Mouse (Mus musculus) cortical plate, adult 2 months (tissue): ENCODE measurements around the gene Myh9. TPM values are rescaled to one million over a fixed set of nuclear protein-coding genes. Genes with fewer than 3 reads are reported as not detected.

Experiments used
- H3K27ac ChIP-seq: fragments of 200-500 bp; 2 replicates; pipeline ENCODE4 v1.5.1; 2012; ENCODE audit warnings: low read length, control low read depth, inconsistent platforms; ENCODE audit not compliant: insufficient read depth
- H3K4me1 ChIP-seq: fragments of 200-500 bp; 2 replicates; pipeline ENCODE4 v1.6.1; 2011; ENCODE audit warnings: low read length; ENCODE audit not compliant: control insufficient read depth, insufficient read depth
- H3K4me3 ChIP-seq: fragments of 200-500 bp; 2 replicates; pipeline ENCODE4 v1.5.1; 2011; ENCODE audit warnings: mild to moderate bottlenecking, low read length, control low read depth; ENCODE audit not compliant: insufficient read depth
- CTCF ChIP-seq: fragments of 200-500 bp; IDR thresholded peaks from 2 replicates; pipeline ENCODE4 v1.5.1; 2011; ENCODE audit warnings: mild to moderate bottlenecking, control low read depth, low read length; ENCODE audit not compliant: insufficient read depth; ENCODE audit errors: extremely low read depth
- POLR2A ChIP-seq: fragments of 200-500 bp; IDR thresholded peaks from 2 replicates; pipeline ENCODE4 v1.6.1; 2011; ENCODE audit warnings: mild to moderate bottlenecking, low read length, control low read depth; ENCODE audit not compliant: insufficient read depth; ENCODE audit errors: extremely low read depth
- polyA plus RNA-seq: library from polyadenylated mRNA; depleted of rRNA; stranded (reverse); fragments of >200 nt; gene quantifications from 2 replicates; pipeline ENCODE4 v1.2.3, GENCODE M21; 2012

Gene Myh9
- polyA plus RNA-seq, 1 experiment: 32.6 TPM

- Histone ChIP-seq H3K27ac (no peak overlapping the region), H3K4me3 (no peak overlapping the region), H3K4me1 (peaks cover 1% of the 10 kb centered on the region; the same call in 1 of the 2 replicates)
- TF ChIP-seq POLR2A (no peak), CTCF (no peak)
Measured at GRCm38 (mm10) chr15:77882797-77883696, 41.1 kb upstream of the Myh9 start.

GRCm38 (mm10) chr15:77882297-77882696 is 40.3 kb upstream of the Myh9 start:
- Histone ChIP-seq H3K4me3 (no peak overlapping the region), H3K4me1 (peaks cover 1% of the 10 kb centered on the region; the same call in 1 of the 2 replicates), H3K27ac (no peak overlapping the region)
- TF ChIP-seq CTCF: no peak
- TF ChIP-seq POLR2A: no peak

- TF ChIP-seq POLR2A (no peak), CTCF (no peak)
- H3K4me3 ChIP-seq: no peak overlapping the region
- H3K4me1 ChIP-seq: no peaks in the 10 kb centered on the region
- no peak overlapping the region for H3K27ac ChIP-seq
Measured at GRCm38 (mm10) chr15:77881698-77882097, 39.7 kb upstream of the Myh9 start.

GRCm38 (mm10) chr15:77880738-77881137 is 38.8 kb upstream of the Myh9 start:
- Histone ChIP-seq H3K4me3 (no peak overlapping the region), H3K4me1 (no peaks in the 10 kb centered on the region), H3K27ac (no peak overlapping the region)
- TF ChIP-seq POLR2A: no peak

DNA sequence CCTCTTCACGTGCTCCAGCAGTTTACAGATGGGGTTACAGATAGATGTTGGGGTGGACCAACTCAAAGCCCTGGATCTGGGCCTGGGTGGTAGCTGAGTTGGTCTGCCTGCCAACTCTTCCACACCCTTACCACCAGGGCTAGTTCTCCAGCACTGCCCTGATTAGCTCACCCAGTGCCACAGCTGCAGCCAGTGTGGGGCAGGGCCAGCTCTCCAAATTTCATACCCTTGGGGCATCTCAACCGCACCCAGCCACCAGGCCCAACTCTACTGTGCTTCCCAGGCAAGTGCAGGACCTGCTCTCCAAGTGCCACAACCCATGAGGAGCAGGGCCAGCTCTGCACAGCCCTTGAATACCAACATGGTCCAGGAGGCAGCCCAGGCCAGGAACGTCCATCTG is 37.8 kb upstream of the Myh9 start:
- TF ChIP-seq POLR2A: no peak
- no peak for TF ChIP-seq CTCF
- Histone ChIP-seq H3K4me3 (no peak overlapping the region), H3K4me1 (no peaks in the 10 kb centered on the region)

GRCm38 (mm10) chr15:77877209-77877608 is 35.2 kb upstream of the Myh9 start:
- TF ChIP-seq CTCF (no peak), POLR2A (no peak)
- Histone ChIP-seq H3K27ac (no peak overlapping the region), H3K4me1 (no peaks in the 10 kb centered on the region), H3K4me3 (no peak overlapping the region)

More for the DNA sequence above, 37.8 kb upstream of the Myh9 start:
- no peak overlapping the region for H3K27ac ChIP-seq

DNA sequence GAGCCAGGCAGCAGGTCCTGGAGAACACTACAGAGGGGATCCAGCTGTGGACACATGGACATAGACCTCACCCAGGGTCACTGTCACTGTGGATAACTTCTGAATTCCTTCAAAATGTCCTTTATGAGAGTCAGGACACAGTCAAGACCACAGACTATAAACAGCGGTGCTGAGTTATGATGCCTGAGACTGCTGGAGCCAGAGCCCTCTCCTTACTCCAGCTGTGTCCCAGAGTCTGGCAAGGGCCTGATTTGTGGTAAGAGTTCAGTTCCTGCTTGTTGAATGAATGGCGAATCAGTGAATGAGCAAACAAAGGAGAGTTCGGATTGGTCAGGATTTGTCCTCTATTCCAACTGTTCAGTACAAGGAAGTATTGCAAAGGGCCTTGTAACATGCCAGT is 34.7 kb upstream of the Myh9 start:
- H3K27ac ChIP-seq: no peak overlapping the region
- no peaks in the 10 kb centered on the region for H3K4me1 ChIP-seq
- H3K4me3 ChIP-seq: no peak overlapping the region
- TF ChIP-seq POLR2A: no peak
- no peak for TF ChIP-seq CTCF

DNA sequence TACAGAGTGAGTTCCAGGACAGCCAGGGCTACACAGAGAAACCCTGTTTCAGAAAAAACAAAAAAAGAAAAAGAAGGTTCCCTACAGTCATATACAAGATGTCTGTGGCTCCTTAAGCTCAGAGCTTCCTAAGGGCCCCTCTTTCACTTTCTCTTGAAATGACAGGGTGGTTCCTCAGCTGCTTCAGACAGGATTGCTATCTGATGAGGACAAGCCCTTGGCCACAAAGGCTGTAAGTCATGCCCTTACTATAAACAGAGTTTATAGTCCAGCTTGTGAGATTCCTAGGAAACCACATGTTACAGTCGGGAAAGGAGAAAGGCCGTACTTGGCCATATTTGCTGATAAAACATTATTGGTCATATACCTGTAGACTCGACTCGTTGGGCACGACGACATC is 34.0 kb upstream of the Myh9 start:
- TF ChIP-seq CTCF (no peak), POLR2A (no peak)
- no peaks in the 10 kb centered on the region for H3K4me1 ChIP-seq
- no peak overlapping the region for H3K27ac ChIP-seq
- H3K4me3 ChIP-seq: no peak overlapping the region

- H3K27ac ChIP-seq: no peak overlapping the region
- no peaks in the 10 kb centered on the region for H3K4me1 ChIP-seq
- H3K4me3 ChIP-seq: no peak overlapping the region
- no peak for TF ChIP-seq CTCF
- TF ChIP-seq POLR2A: no peak
Measured at GRCm38 (mm10) chr15:77874807-77875206, 32.8 kb upstream of the Myh9 start.

DNA sequence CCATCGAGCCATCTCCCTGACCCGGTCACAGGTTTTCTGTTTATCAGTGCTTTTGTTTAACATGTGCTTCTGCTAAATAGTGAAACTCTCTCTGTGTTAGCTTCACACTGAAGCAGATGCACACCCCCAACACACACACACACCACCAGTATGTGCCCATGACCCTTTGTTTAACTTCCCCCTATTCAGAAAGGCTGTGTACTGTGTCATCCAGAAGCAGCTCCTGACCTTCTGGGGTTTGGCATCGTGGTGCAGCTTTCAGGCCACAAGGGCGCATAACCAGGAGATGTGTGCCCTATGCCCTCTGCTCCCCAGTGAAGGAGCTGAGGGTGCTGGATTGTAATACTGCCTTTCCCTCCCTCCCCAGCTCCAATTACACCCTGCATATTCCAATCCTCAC is 32.3 kb upstream of the Myh9 start:
- Histone ChIP-seq H3K4me3 (no peak overlapping the region), H3K4me1 (no peaks in the 10 kb centered on the region), H3K27ac (no peak overlapping the region)
- TF ChIP-seq POLR2A (no peak), CTCF (no peak)

DNA sequence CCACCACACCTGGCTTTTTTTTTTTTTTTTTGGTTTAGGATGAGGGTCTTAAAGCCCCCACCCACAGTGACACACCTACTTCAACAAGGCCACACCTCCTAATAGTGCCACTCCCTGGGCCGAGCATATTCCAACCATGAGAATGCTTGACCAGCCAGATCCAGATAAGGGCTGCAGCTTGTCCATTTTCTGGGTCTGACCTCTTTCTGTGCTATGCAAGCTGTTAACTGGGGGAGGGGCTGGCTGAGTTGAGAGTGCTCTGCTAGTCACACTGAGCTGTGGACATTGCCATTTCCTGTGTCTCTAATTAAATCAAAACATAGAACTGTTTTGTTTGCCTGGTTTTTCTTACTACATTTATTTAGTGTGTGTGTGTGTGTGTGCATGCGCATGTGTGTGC is 31.6 kb upstream of the Myh9 start:
- Histone ChIP-seq H3K4me3 (no peak overlapping the region), H3K27ac (no peak overlapping the region), H3K4me1 (no peaks in the 10 kb centered on the region)
- TF ChIP-seq POLR2A: no peak
- TF ChIP-seq CTCF: no peak
